Mouse (Mus musculus): ENCODE data around the gene Ubash3b. TPM values are rescaled to one million over a fixed set of nuclear protein-coding genes. Genes with fewer than 3 reads are reported as not detected.

Gene Ubash3b
- total RNA-seq, 1 experiment, result 2.8 TPM

- TF ChIP-seq ZNF384 (IDR thresholded peaks at IDR 0.05; ENCODE audit: low read depth, low read length) (no peak), MAFK (IDR thresholded peaks at IDR 0.05; ENCODE audit: insufficient read depth, low read depth, low read length) (no peak), HCFC1 (IDR thresholded peaks at IDR 0.05; ENCODE audit: borderline replicate concordance, insufficient read depth, low read length) (no peak), ZC3H11A (IDR thresholded peaks at IDR 0.05; ENCODE audit: borderline replicate concordance, low read depth, low read length) (no peak), CHD2 (IDR thresholded peaks at IDR 0.05; ENCODE audit: low read depth, low read length) (no peak)
- Histone ChIP-seq H3K9me3 (ENCODE audit: control insufficient read depth, insufficient read depth, low read depth, low read length) (no peaks in the 10 kb centered on the region), H3K27ac (ENCODE audit: insufficient read depth, low read depth, low read length, poor library complexity, severe bottlenecking) (no peak overlapping the region), H3K4me1 (ENCODE audit: control insufficient read depth in 2 of 2, insufficient read depth in 2 of 2, low read length in 2 of 2, poor library complexity in 1 of 2) (no peaks in the 10 kb centered on the region), H3K36me3 (ENCODE audit: control insufficient read depth, insufficient read depth, low read length, poor library complexity, severe bottlenecking) (no peaks in the 10 kb centered on the region), H3K4me3 (ENCODE audit: insufficient read depth in 1 of 2, low read depth in 1 of 2, low read length in 2 of 2, poor library complexity in 1 of 2, severe bottlenecking in 1 of 2) (no peak overlapping the region), H3K9ac (ENCODE audit: insufficient read depth, low read depth, low read length, poor library complexity, severe bottlenecking) (no peak overlapping the region)
- DNase-seq (ENCODE audit: low read depth, low spot score), result no peak
- in situ Hi-C loops (cut with MboI; ENCODE audit: low sequenced_read_pairs in 2 of 2, unreplicated experiment in 2 of 2), result no loop called here
Observed at GRCm38 (mm10) chr9:41148600-41148999, 12.9 kb downstream of the Ubash3b start.

- no peaks in the 10 kb centered on the region for H3K9me3 ChIP-seq (ENCODE audit: control insufficient read depth, insufficient read depth, low read depth, low read length)
- no peak for DNase-seq (ENCODE audit: low read depth, low spot score)
- H3K27ac ChIP-seq (ENCODE audit: insufficient read depth, low read depth, low read length, poor library complexity, severe bottlenecking), result no peak overlapping the region
- H3K9ac ChIP-seq (ENCODE audit: insufficient read depth, low read depth, low read length, poor library complexity, severe bottlenecking), result no peak overlapping the region
- H3K4me1 ChIP-seq (ENCODE audit: control insufficient read depth in 2 of 2, insufficient read depth in 2 of 2, low read length in 2 of 2, poor library complexity in 1 of 2), result no peaks in the 10 kb centered on the region
- in situ Hi-C loops (cut with MboI; ENCODE audit: low sequenced_read_pairs in 2 of 2, unreplicated experiment in 2 of 2), result no loop called here
- H3K4me3 ChIP-seq (ENCODE audit: insufficient read depth in 1 of 2, low read depth in 1 of 2, low read length in 2 of 2, poor library complexity in 1 of 2, severe bottlenecking in 1 of 2), result no peak overlapping the region
- H3K36me3 ChIP-seq (ENCODE audit: control insufficient read depth, insufficient read depth, low read length, poor library complexity, severe bottlenecking), result no peaks in the 10 kb centered on the region
- TF ChIP-seq CHD2 (IDR thresholded peaks at IDR 0.05; ENCODE audit: low read depth, low read length) (no peak), ZC3H11A (IDR thresholded peaks at IDR 0.05; ENCODE audit: borderline replicate concordance, low read depth, low read length) (no peak), HCFC1 (IDR thresholded peaks at IDR 0.05; ENCODE audit: borderline replicate concordance, insufficient read depth, low read length) (no peak), ZNF384 (IDR thresholded peaks at IDR 0.05; ENCODE audit: low read depth, low read length) (no peak), MAFK (IDR thresholded peaks at IDR 0.05; ENCODE audit: insufficient read depth, low read depth, low read length) (no peak)
Observed at GRCm38 (mm10) chr9:41147203-41147842, 14.2 kb downstream of the Ubash3b start.

DNA sequence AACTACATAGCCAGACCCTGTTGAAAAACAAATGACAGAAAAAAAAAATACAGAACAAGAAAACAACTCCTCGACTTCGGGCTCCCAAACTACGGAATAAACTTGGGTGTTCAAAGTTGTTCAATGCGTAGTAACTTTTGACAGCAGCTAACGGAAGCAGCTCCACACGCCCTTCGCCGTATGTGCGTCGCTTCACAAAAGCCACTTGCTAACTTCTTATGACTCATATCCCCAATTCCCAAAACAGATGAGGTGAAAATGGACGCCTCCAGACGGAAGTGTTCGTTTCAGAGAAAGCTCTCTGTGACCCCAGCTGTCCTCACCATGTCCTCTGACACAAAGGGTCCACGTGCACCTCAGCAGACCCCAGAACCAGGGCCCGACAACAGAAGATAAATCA lies 17.7 kb downstream of the Ubash3b start:
- H3K4me3 ChIP-seq (ENCODE audit: insufficient read depth in 1 of 2, low read depth in 1 of 2, low read length in 2 of 2, poor library complexity in 1 of 2, severe bottlenecking in 1 of 2), result no peak overlapping the region
- in situ Hi-C loops (cut with MboI; ENCODE audit: low sequenced_read_pairs in 2 of 2, unreplicated experiment in 2 of 2), result no loop called here
- H3K36me3 ChIP-seq (ENCODE audit: control insufficient read depth, insufficient read depth, low read length, poor library complexity, severe bottlenecking), result no peaks in the 10 kb centered on the region
- H3K4me1 ChIP-seq (ENCODE audit: control insufficient read depth in 2 of 2, insufficient read depth in 2 of 2, low read length in 2 of 2, poor library complexity in 1 of 2), result no peaks in the 10 kb centered on the region
- no peak overlapping the region for H3K27ac ChIP-seq (ENCODE audit: insufficient read depth, low read depth, low read length, poor library complexity, severe bottlenecking)
- no peak overlapping the region for H3K9ac ChIP-seq (ENCODE audit: insufficient read depth, low read depth, low read length, poor library complexity, severe bottlenecking)
- TF ChIP-seq CHD2 (IDR thresholded peaks at IDR 0.05; ENCODE audit: low read depth, low read length) (no peak), HCFC1 (IDR thresholded peaks at IDR 0.05; ENCODE audit: borderline replicate concordance, insufficient read depth, low read length) (no peak), ZNF384 (IDR thresholded peaks at IDR 0.05; ENCODE audit: low read depth, low read length) (no peak), MAFK (IDR thresholded peaks at IDR 0.05; ENCODE audit: insufficient read depth, low read depth, low read length) (no peak), ZC3H11A (IDR thresholded peaks at IDR 0.05; ENCODE audit: borderline replicate concordance, low read depth, low read length) (no peak)
- H3K9me3 ChIP-seq (ENCODE audit: control insufficient read depth, insufficient read depth, low read depth, low read length), result no peaks in the 10 kb centered on the region
- DNase-seq (ENCODE audit: low read depth, low spot score), result no peak

GRCm38 (mm10) chr9:41143115-41143514 lies 18.4 kb downstream of the Ubash3b start:
- Histone ChIP-seq H3K9ac (ENCODE audit: insufficient read depth, low read depth, low read length, poor library complexity, severe bottlenecking) (no peak overlapping the region), H3K9me3 (ENCODE audit: control insufficient read depth, insufficient read depth, low read depth, low read length) (no peaks in the 10 kb centered on the region), H3K4me3 (ENCODE audit: insufficient read depth in 1 of 2, low read depth in 1 of 2, low read length in 2 of 2, poor library complexity in 1 of 2, severe bottlenecking in 1 of 2) (no peak overlapping the region), H3K36me3 (ENCODE audit: control insufficient read depth, insufficient read depth, low read length, poor library complexity, severe bottlenecking) (no peaks in the 10 kb centered on the region), H3K27ac (ENCODE audit: insufficient read depth, low read depth, low read length, poor library complexity, severe bottlenecking) (no peak overlapping the region), H3K4me1 (ENCODE audit: control insufficient read depth in 2 of 2, insufficient read depth in 2 of 2, low read length in 2 of 2, poor library complexity in 1 of 2) (no peaks in the 10 kb centered on the region)
- DNase-seq (ENCODE audit: low read depth, low spot score), result no peak
- in situ Hi-C loops (cut with MboI; ENCODE audit: low sequenced_read_pairs in 2 of 2, unreplicated experiment in 2 of 2), result no loop called here
- no peak for TF ChIP-seq MAFK (IDR thresholded peaks at IDR 0.05; ENCODE audit: insufficient read depth, low read depth, low read length)

DNA sequence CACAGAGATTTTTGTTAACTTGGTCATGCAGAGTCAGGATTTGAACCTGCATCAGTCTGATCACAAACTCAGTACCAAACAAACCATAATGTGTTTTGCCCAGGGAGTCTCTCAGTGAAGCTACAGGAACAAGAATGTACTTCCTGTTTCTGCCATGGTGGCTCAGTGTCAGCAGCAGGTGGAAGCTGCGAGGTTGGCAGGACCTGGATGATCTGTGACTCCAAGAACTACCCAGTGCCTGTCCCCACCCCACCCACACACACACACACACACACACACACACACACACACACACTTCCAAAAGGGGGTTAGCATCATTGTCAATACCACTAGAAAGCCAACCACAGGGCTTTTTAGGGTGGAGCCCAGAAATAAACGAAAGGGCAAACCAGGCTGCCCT lies 20.5 kb downstream of the Ubash3b start:
- H3K9me3 ChIP-seq (ENCODE audit: control insufficient read depth, insufficient read depth, low read depth, low read length), result no peaks in the 10 kb centered on the region
- no peak overlapping the region for H3K27ac ChIP-seq (ENCODE audit: insufficient read depth, low read depth, low read length, poor library complexity, severe bottlenecking)
- H3K4me3 ChIP-seq (ENCODE audit: insufficient read depth in 1 of 2, low read depth in 1 of 2, low read length in 2 of 2, poor library complexity in 1 of 2, severe bottlenecking in 1 of 2), result no peak overlapping the region
- TF ChIP-seq ZNF384 (IDR thresholded peaks at IDR 0.05; ENCODE audit: low read depth, low read length) (no peak), HCFC1 (IDR thresholded peaks at IDR 0.05; ENCODE audit: borderline replicate concordance, insufficient read depth, low read length) (no peak), CHD2 (IDR thresholded peaks at IDR 0.05; ENCODE audit: low read depth, low read length) (no peak), MAFK (IDR thresholded peaks at IDR 0.05; ENCODE audit: insufficient read depth, low read depth, low read length) (no peak), ZC3H11A (IDR thresholded peaks at IDR 0.05; ENCODE audit: borderline replicate concordance, low read depth, low read length) (no peak)
- no peaks in the 10 kb centered on the region for H3K4me1 ChIP-seq (ENCODE audit: control insufficient read depth in 2 of 2, insufficient read depth in 2 of 2, low read length in 2 of 2, poor library complexity in 1 of 2)
- no peak overlapping the region for H3K9ac ChIP-seq (ENCODE audit: insufficient read depth, low read depth, low read length, poor library complexity, severe bottlenecking)
- H3K36me3 ChIP-seq (ENCODE audit: control insufficient read depth, insufficient read depth, low read length, poor library complexity, severe bottlenecking), result no peaks in the 10 kb centered on the region
- no peak for DNase-seq (ENCODE audit: low read depth, low spot score)
- in situ Hi-C loops (cut with MboI; ENCODE audit: low sequenced_read_pairs in 2 of 2, unreplicated experiment in 2 of 2), result no loop called here
